Mouse (Mus musculus) G1E (cell line): ENCODE measurements at regions not wholly inside any gene's neighbourhood (a gene's known extent, or its start where the extent isn't known, plus 50 kb on each side); places are given as distances from the start of the nearest gene placed in this dataset.

Experiments
- CTCF ChIP-seq: IDR thresholded peaks from 2 replicates; pipeline ENCODE4 v1.5.1; 2012; ENCODE audit warnings: low read depth, low read length, inconsistent platforms, mixed read lengths
- TAL1 ChIP-seq: conservative IDR thresholded peaks from 2 replicates; pipeline ENCODE4 v1.6.1; 2012; ENCODE audit warnings: low read depth, low read length, inconsistent platforms, mixed read lengths

DNA sequence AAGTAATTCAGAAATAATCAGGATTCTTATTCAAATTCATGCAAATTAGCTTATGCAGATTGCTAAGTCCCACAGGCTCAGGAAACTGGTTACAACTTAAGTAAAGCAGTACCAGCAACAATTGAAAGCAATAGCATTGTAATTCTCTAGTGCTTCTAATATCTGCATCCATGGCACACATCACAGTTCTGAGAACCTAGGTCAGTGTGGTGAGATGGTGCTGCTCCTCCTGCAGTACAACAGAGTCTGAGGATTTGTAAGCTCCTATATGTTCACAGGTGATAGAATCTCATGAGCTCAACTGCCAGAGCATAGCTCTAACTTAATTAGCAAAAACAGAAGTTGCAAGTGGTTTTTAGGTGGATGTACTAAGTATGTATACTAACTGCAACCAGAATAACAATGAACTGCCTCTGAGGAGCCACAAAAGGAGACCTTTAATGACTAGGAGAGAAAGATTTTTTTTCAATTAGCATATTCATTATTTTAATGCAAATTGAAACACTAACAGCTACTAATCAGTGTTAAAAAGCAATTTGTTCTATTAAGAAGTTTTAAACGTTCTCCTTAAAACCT, 403.3 kb upstream of the Lrrc3b start:
- TF ChIP-seq CTCF (no peak), TAL1 (no peak)
